Mouse (Mus musculus) G1E (cell line): ENCODE data around the gene Coro1b. TPM values are rescaled to one million over a fixed set of nuclear protein-coding genes. Genes with fewer than 3 reads are reported as not detected.

Experiments used
- ATAC-seq: 2 replicates; pipeline ENCODE4 v1.8.0; 2016; ENCODE audit warnings: mild to moderate bottlenecking; ENCODE audit not compliant: insufficient number of reproducible peaks, poor library complexity, low FRiP score, severe bottlenecking; ENCODE audit errors: extremely low read depth
- DNase-seq: peaks from one replicate; pipeline ENCODE4 v3.0.0; 2012; ENCODE audit warnings: low spot score
- H3K27me3 ChIP-seq: 2 replicates; pipeline ENCODE4 v1.6.1; 2012; ENCODE audit warnings: mild to moderate bottlenecking, low read length, inconsistent platforms; ENCODE audit not compliant: insufficient read depth
- H3K36me3 ChIP-seq: replicated peaks from 2 replicates; pipeline ENCODE3; 2012; ENCODE audit warnings: mild to moderate bottlenecking, inconsistent platforms
- H3K4me1 ChIP-seq: 2 replicates; pipeline ENCODE4 v1.6.1; 2012; ENCODE audit warnings: low read depth, low read length, inconsistent platforms, mixed read lengths; ENCODE audit not compliant: insufficient read depth
- H3K4me3 ChIP-seq: 2 replicates; pipeline ENCODE4 v1.5.1; 2012; ENCODE audit warnings: low read depth, mild to moderate bottlenecking, inconsistent platforms, low read length, moderate library complexity, mixed read lengths
- H3K9me3 ChIP-seq: replicated peaks from 2 replicates; pipeline ENCODE4 v1.6.1; 2012; ENCODE audit warnings: inconsistent platforms
- CTCF ChIP-seq: IDR thresholded peaks from 2 replicates; pipeline ENCODE4 v1.5.1; 2012; ENCODE audit warnings: low read depth, low read length, inconsistent platforms, mixed read lengths
- GATA1 ChIP-seq: IDR thresholded peaks from 2 replicates; pipeline ENCODE4 v1.6.1; 2012; ENCODE audit warnings: borderline replicate concordance, low read length, inconsistent platforms, mixed read lengths
- GATA2 ChIP-seq: IDR thresholded peaks from 2 replicates; pipeline ENCODE4 v1.6.1; 2012; ENCODE audit warnings: low read depth, low read length, inconsistent platforms, borderline replicate concordance
- POLR2AphosphoS5 ChIP-seq: IDR thresholded peaks from 2 replicates; pipeline ENCODE4 v1.6.1; 2012; ENCODE audit warnings: low read depth, low read length, inconsistent platforms; ENCODE audit not compliant: insufficient replicate concordance
- TAL1 ChIP-seq: conservative IDR thresholded peaks from 2 replicates; pipeline ENCODE4 v1.6.1; 2012; ENCODE audit warnings: low read depth, low read length, inconsistent platforms, mixed read lengths
- polyA plus RNA-seq: library from polyadenylated mRNA; stranded (reverse); fragments of >175 nt; gene quantifications from 2 replicates; pipeline ENCODE4 v1.2.3, GENCODE M21; 2012
- total RNA-seq, 2 experiments: library from RNA; stranded (forward) in 1 of 2; stranded (reverse) in 1 of 2; fragments of 200-1000 nt in 1 of 2; fragments of >200 nt in 1 of 2; fragmentation: Nextera tagmentation in 1 of 2; gene quantifications; 2 replicates each; pipeline ENCODE4 v1.2.3; 2014 to 2017

The Coro1b gene
- total and polyA plus RNA-seq, 3 experiments, result 134 to 325 (median 157) TPM

DNA sequence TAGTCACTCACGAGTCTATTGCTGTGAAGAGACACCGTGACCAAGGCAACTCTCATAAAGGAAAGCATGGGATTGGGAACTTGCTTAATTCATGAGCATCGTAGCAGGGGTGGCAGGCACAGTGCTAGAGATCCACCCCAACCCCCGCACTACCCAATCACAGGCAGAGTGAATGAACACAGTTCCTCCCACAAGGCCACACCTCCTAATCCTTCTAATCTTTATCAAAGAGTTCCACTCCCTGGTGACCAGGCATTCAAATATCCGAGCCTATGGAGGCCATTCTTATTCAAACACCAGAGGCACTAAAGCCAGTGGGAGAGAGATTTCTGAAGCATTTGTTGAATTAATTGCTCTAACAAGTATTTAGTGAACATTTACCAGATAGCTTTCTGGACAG, 2.5 kb upstream of the Coro1b start:
- Histone ChIP-seq H3K9me3 (no peaks in the 10 kb centered on the region), H3K36me3 (peaks cover 19% of the 10 kb centered on the region), H3K4me1 (peaks cover 42% of the 10 kb centered on the region), H3K27me3 (peaks cover 27% of the 10 kb centered on the region), H3K4me3 (no peak overlapping the region)
- TF ChIP-seq POLR2AphosphoS5 (no peak), GATA2 (no peak), CTCF (no peak), GATA1 (no peak), TAL1 (no peak)
- ATAC-seq (no peak), DNase-seq (no peak)

- H3K4me1 ChIP-seq, result peaks cover 45% of the 10 kb centered on the region
- no peak for ATAC-seq
Measured at GRCm38 (mm10) chr19:4146366-4147021, 1.9 kb upstream of the Coro1b start.

GRCm38 (mm10) chr19:4147022-4147405, 1.4 kb upstream of the Coro1b start:
- H3K4me1 ChIP-seq, result peaks cover 45% of the 10 kb centered on the region
- no peak overlapping the region for H3K4me3 ChIP-seq
- H3K36me3 ChIP-seq, result peaks cover 29% of the 10 kb centered on the region
- TF ChIP-seq CTCF (no peak), GATA2 (no peak), TAL1 (no peak), GATA1 (no peak), POLR2AphosphoS5 (no peak)
- ATAC-seq (no peak), DNase-seq (no peak)
- H3K27me3 ChIP-seq, result peaks cover 22% of the 10 kb centered on the region
- H3K9me3 ChIP-seq, result no peaks in the 10 kb centered on the region

More at GRCm38 (mm10) chr19:4146366-4147021, 1.9 kb upstream of the Coro1b start:
- TF ChIP-seq POLR2AphosphoS5, result no peak
- TF ChIP-seq CTCF, result no peak
- no peak for DNase-seq
- Histone ChIP-seq H3K36me3 (peaks cover 24% of the 10 kb centered on the region), H3K9me3 (no peaks in the 10 kb centered on the region), H3K27me3 (peaks cover 22% of the 10 kb centered on the region), H3K4me3 (no peak overlapping the region)

DNA sequence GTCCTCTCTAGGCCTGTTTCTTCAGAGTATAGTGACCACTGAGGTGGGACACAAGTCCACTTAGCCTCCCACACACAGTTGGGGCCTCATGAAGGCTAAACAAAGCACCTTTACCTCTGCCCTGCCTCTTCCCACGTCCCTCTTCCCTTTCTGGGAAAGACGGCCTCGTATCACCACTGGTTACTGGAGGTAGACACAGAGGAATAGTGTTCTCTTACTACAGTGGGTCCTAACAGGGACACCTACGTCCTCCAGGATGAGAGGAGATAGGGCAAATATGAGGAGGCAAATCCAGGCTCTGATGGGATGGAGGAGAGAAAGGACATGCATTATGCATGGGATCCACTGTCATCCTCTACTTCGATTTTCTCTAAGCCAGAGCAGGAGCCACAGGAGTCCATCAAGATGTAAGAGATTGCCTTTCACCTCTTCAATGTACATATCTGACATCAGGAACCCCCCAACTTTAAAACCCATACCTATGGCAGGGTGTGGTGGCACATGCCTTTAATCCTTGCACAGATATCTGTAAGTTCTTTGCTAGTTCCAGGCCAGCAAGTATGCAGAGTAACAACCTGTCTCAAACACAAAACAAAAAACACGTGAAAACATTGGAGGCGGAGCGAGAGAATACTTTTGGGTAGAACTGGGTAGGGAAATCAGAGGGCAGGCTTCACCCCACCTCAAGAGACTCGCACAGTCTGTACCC, 483 bp upstream of the Coro1b start:
- Histone ChIP-seq H3K9me3 (no peaks in the 10 kb centered on the region), H3K27me3 (peaks cover 14% of the 10 kb centered on the region), H3K36me3 (peaks cover 39% of the 10 kb centered on the region), H3K4me1 (peaks cover 46% of the 10 kb centered on the region), H3K4me3 (peak overlapping the region; percentile 82)
- TF ChIP-seq GATA1, result no peak
- TF ChIP-seq CTCF, result no peak
- TF ChIP-seq TAL1, result no peak
- no peak for TF ChIP-seq POLR2AphosphoS5
- no peak for TF ChIP-seq GATA2
- ATAC-seq (no peak), DNase-seq (no peak)

DNA sequence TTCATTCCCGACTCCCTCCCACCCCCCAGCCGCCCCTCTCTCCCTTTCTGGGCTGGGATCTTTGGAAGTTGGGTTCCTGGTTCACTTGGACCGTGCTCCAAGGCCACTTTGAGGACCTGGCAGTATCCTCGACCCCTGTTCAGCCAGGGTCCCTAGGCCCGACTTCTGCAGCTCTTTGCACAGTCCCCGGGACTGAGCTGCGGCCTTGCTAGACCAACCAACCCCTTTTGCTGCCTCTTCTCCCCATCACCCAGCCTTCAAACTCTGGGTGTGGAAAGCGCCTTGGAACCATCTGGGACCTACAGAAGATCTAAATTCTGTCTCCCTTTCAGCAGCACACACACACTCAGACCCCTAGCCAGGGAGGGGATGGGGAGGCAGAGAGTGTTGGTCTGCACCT, 400 bp downstream of the Coro1b start:
- Histone ChIP-seq H3K4me3 (peak overlapping the region; percentile 82), H3K9me3 (no peaks in the 10 kb centered on the region), H3K27me3 (peaks cover 6% of the 10 kb centered on the region; the same call in 1 of the 2 replicates), H3K36me3 (peaks cover 47% of the 10 kb centered on the region), H3K4me1 (peaks cover 52% of the 10 kb centered on the region)
- no peak for ATAC-seq
- DNase-seq, result no peak
- TF ChIP-seq TAL1 (no peak), GATA1 (no peak), POLR2AphosphoS5 (no peak), CTCF (no peak), GATA2 (no peak)

DNA sequence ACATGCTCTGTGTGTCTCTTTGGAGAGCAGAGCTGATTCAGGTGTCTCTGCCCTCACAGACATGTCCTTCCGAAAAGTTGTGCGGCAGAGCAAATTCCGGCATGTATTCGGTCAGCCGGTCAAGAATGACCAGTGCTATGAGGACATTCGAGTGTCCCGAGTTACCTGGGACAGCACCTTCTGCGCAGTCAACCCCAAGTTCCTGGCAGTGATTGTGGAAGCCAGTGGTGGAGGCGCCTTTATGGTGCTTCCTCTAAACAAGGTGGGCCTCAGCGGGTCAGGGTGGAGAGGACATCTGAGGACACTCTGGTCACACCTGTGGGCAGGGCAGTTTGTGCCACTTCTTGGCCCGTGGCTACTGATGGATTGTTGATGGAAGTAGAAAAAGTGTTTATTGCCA, 864 bp downstream of the Coro1b start:
- Histone ChIP-seq H3K4me1 (peaks cover 56% of the 10 kb centered on the region), H3K27me3 (0 out of 2 replicates have a peak, but pooled peaks cover 1% of the 10 kb centered on the region), H3K36me3 (peaks cover 52% of the 10 kb centered on the region), H3K9me3 (no peaks in the 10 kb centered on the region), H3K4me3 (peak overlapping the region; percentile 82)
- no peak for DNase-seq
- no peak for ATAC-seq
- no peak for TF ChIP-seq CTCF
- no peak for TF ChIP-seq TAL1
